Mouse (Mus musculus) E14TG2a.4 (cell line): ENCODE measurements around the gene Il9r.

Source experiments
- CTCF ChIP-seq: conservative IDR thresholded peaks from 2 replicates; pipeline ENCODE4 v1.5.1; 2014; ENCODE audit warnings: low read length
- POU5F1 ChIP-seq: IDR thresholded peaks from 2 replicates; pipeline ENCODE4 v1.6.1; 2014; ENCODE audit warnings: low read length, borderline replicate concordance

- TF ChIP-seq CTCF (no peak), POU5F1 (no peak)
Observed at GRCm38 (mm10) chr11:32196727-32197126, 3.4 kb downstream of the Il9r start.
